Mouse (Mus musculus) stomach, postnatal 0 days (tissue): Measurements from ENCODE around the gene Gm9922. TPM values are rescaled to one million over a fixed set of nuclear protein-coding genes. Genes with fewer than 3 reads are reported as not detected.

Experiments used
- ATAC-seq: fragments of 200-750 bp; cut with Nextera tagmentation; 2 replicates; pipeline ENCODE4 v1.8.0; 2017; ENCODE audit not compliant: low FRiP score, low TSS enrichment
- DNase-seq: peaks from one replicate; pipeline ENCODE4 v3.0.0-alpha.2; 2016; ENCODE audit warnings: low spot score
- H3K27ac ChIP-seq: fragments of 300-500 bp; sonication (generic); replicated peaks from 2 replicates; pipeline ENCODE4 v1.5.1; 2014; ENCODE audit warnings: mild to moderate bottlenecking, control low read depth
- H3K27me3 ChIP-seq: fragments of 300-500 bp; sonication (generic); 2 replicates; pipeline ENCODE4 v1.6.1; 2014; ENCODE audit warnings: low read length; ENCODE audit not compliant: control insufficient read depth, insufficient read depth
- H3K36me3 ChIP-seq: fragments of 300-500 bp; sonication (generic); 2 replicates; pipeline ENCODE4 v1.6.1; 2014; ENCODE audit warnings: low read length, mixed read lengths; ENCODE audit not compliant: control insufficient read depth, insufficient read depth
- H3K4me1 ChIP-seq: fragments of 300-500 bp; sonication (generic); replicated peaks from 2 replicates; pipeline ENCODE4 v1.6.1; 2014; ENCODE audit warnings: antibody characterized with exemption; ENCODE audit not compliant: control insufficient read depth, insufficient read depth
- H3K4me2 ChIP-seq: fragments of 300-500 bp; sonication (generic); replicated peaks from 2 replicates; pipeline ENCODE4 v1.6.1; 2014; ENCODE audit warnings: low read depth, mild to moderate bottlenecking, control low read depth, moderate library complexity
- H3K4me3 ChIP-seq: fragments of 300-500 bp; sonication (generic); 2 replicates; pipeline ENCODE4 v1.5.1; 2014; ENCODE audit warnings: low read depth, low read length, control low read depth
- H3K9ac ChIP-seq: fragments of 300-500 bp; sonication (generic); 2 replicates; pipeline ENCODE4 v1.6.1; 2014; ENCODE audit warnings: mild to moderate bottlenecking, low read length, control low read depth, mixed read lengths
- H3K9me3 ChIP-seq: fragments of 300-500 bp; sonication (generic); 2 replicates; pipeline ENCODE4 v1.6.1; 2016; ENCODE audit warnings: low read length; ENCODE audit not compliant: control insufficient read depth
- CTCF ChIP-seq: IDR thresholded peaks from 2 replicates; pipeline ENCODE4 v1.5.1; 2016; ENCODE audit warnings: antibody characterized with exemption, low read depth, mild to moderate bottlenecking, moderate library complexity
- EP300 ChIP-seq: optimal IDR thresholded peaks from 2 replicates; pipeline ENCODE3; 2016; ENCODE audit warnings: antibody characterized with exemption
- WGBS: fragments of 180-500 bp; shearing (Covaris S2); extraction: QIAGEN DNeasy Blood & Tissue Kit; methylation state at CpG from one replicate; pipeline ENCODE4 v1.1.7; 2014; 5-methylcytosine and 5-hydroxymethylcytosine counted together
- polyA plus RNA-seq: library from polyadenylated mRNA; unstranded; fragments of >200 nt; fragmentation: Nextera tagmentation; extraction: Ambion mirVana; gene quantifications from 2 replicates; pipeline ENCODE4 v1.2.1, GENCODE M21; 2015

Gm9922 gene
- polyA plus RNA-seq, 1 experiment from 2014 or later, result 2.9 TPM

DNA sequence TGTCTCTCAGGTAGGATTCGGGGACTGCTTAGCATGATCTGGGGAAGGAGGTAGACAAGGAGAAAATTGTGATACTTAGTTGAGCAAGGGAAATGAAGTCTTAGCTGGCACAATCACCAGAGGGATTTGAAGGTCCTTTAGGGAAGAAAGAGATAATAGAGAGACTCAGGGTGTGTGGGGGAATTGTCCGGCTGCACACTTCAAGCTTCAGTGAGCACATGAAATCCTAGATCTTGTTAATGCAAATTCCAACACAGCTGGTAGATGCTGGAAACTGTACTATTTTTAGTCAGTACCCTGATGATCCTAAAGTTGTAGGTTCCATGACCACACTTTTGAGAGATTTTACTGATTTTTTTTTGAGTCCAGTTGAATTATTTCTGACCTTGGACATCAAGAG, 15.2 kb downstream of the Gm9922 start:
- WGBS, result 70% methylated on average over 2 of the region's 2 CpGs
- Histone ChIP-seq H3K27me3 (no peaks in the 10 kb centered on the region), H3K4me2 (no peak overlapping the region), H3K4me3 (no peak overlapping the region), H3K9ac (no peak overlapping the region), H3K36me3 (no peaks in the 10 kb centered on the region), H3K27ac (no peak overlapping the region), H3K4me1 (no peaks in the 10 kb centered on the region), H3K9me3 (no peaks in the 10 kb centered on the region)
- no peak for ATAC-seq
- TF ChIP-seq CTCF (no peak), EP300 (no peak)
- DNase-seq, result no peak

DNA sequence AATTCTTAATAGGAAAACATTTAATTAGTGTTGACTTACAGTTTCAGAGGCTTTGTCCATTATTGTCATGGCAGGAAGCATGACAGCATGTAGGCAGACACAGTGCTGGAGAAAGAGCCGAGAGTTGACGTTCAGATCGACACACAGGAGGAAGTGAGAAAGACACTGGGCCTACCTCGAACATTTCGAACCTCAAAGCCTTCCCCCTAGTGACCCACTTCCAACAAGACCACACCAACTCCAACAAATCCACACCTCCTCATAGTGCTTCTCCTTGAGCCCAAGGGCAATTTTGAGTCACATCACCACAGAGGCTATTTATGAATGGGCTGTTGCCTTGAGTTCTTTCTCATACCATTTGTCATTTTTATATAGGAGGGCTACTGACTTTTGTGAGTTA, 22.5 kb downstream of the Gm9922 start:
- H3K4me3 ChIP-seq, result no peak overlapping the region
- WGBS, result 90% methylated on average over 5 of the region's 5 CpGs
- H3K36me3 ChIP-seq, result no peaks in the 10 kb centered on the region
- H3K4me1 ChIP-seq, result no peaks in the 10 kb centered on the region
- ATAC-seq (no peak), DNase-seq (no peak)
- no peak overlapping the region for H3K9ac ChIP-seq
- TF ChIP-seq EP300, result no peak
- TF ChIP-seq CTCF, result no peak
- H3K27me3 ChIP-seq, result no peaks in the 10 kb centered on the region
- no peak overlapping the region for H3K4me2 ChIP-seq
- H3K27ac ChIP-seq, result no peak overlapping the region
- no peaks in the 10 kb centered on the region for H3K9me3 ChIP-seq

DNA sequence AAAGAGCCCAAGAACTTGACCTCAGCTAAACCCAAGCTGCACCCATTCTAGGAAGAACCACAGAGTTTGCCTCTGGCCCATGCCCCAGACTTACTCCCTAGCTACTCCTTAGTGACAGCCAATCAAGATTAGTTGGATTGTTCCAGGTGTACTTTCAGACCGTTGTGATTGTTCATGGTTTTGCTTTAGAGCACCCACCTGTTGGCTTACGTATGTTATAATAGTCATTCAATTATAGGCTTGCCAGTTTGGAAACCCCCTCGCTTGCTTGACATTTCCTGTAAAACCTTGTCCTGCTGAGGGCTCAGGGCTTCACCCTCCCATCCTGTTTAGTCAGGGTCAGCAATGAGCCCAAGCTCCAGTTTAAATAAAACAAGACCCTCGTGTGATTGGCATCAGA, 25.1 kb downstream of the Gm9922 start:
- Histone ChIP-seq H3K4me3 (no peak overlapping the region), H3K9ac (no peak overlapping the region), H3K4me1 (no peaks in the 10 kb centered on the region), H3K36me3 (no peaks in the 10 kb centered on the region), H3K9me3 (no peaks in the 10 kb centered on the region), H3K27ac (no peak overlapping the region), H3K4me2 (no peak overlapping the region), H3K27me3 (no peaks in the 10 kb centered on the region)
- DNase-seq (no peak), ATAC-seq (peak; percentile 40; the same call in 1 of the 2 replicates)
- WGBS, result 69% methylated on average over 4 of the region's 4 CpGs
- TF ChIP-seq EP300 (no peak), CTCF (no peak)

DNA sequence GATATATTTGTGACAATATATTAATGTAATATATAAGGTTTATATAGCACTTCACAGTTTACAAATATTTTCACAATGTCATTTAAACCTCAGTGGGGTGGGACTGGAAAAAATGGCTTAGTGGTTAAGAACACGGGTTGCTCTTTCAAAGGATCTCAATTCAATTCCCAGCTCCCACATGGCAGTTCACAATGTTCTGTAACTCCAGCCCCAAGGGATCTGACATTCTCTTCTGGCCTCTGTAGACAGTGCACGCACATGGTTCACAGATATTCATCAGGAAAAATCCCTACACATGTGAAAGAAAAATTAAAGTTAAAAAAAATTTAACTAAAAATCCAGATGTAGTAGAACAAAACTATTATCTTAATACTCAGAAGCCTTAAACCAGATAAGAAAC, 41.2 kb downstream of the Gm9922 start:
- no peaks in the 10 kb centered on the region for H3K4me1 ChIP-seq
- 86% methylated on average over 2 of the region's 2 CpGs for WGBS
- ATAC-seq, result no peak

DNA sequence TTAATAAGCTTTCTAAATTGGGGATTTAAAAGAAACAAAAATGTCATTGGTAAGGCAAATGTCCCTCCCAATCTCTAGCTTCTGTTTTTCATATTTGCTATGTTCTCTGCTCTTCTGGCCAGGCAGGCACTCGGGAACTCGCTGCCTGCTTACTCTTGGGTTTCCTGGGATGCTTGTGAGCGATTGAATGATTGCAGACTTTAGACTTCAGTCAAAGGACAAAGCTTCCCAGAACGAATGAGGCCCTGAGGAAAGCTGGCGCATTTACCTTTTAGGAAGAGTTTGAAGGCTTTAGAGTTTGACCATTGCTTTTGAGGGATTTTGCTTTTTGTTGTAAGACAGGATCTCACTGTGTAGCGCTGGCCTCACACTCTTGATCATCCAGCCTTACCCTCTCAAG, 41.9 kb downstream of the Gm9922 start:
- H3K4me1 ChIP-seq, result no peaks in the 10 kb centered on the region
- H3K27ac ChIP-seq, result no peak overlapping the region
- no peak for ATAC-seq
- no peak for DNase-seq
- H3K4me2 ChIP-seq, result no peak overlapping the region
- no peaks in the 10 kb centered on the region for H3K9me3 ChIP-seq
- no peaks in the 10 kb centered on the region for H3K36me3 ChIP-seq
- 88% methylated on average over 6 of the region's 6 CpGs for WGBS
- H3K27me3 ChIP-seq, result no peaks in the 10 kb centered on the region
- H3K4me3 ChIP-seq, result no peak overlapping the region
- TF ChIP-seq EP300 (no peak), CTCF (no peak)
- H3K9ac ChIP-seq, result no peak overlapping the region

More for the DNA sequence above, 41.2 kb downstream of the Gm9922 start:
- no peaks in the 10 kb centered on the region for H3K36me3 ChIP-seq
- H3K9me3 ChIP-seq, result no peaks in the 10 kb centered on the region
- H3K27me3 ChIP-seq, result no peaks in the 10 kb centered on the region
- H3K27ac ChIP-seq, result no peak overlapping the region
- no peak for TF ChIP-seq CTCF
- no peak for TF ChIP-seq EP300
- no peak overlapping the region for H3K9ac ChIP-seq
- H3K4me2 ChIP-seq, result no peak overlapping the region
- DNase-seq, result no peak
- no peak overlapping the region for H3K4me3 ChIP-seq

Other genes starting within 250 kb of the Gm9922 start
- gene Tbc1d4, start 120.6 kb downstream of the Gm9922 start, polyA plus RNA-seq, result 3.9 and 4.4 TPM in 2 replicates
- 112 and 113 TPM in 2 replicates for gene Commd6, start 89.1 kb downstream of the Gm9922 start, polyA plus RNA-seq
- 187 and 189 TPM in 2 replicates for gene Uchl3, start 75.8 kb downstream of the Gm9922 start, polyA plus RNA-seq
- 20.4 and 22.9 TPM in 2 replicates for gene Lmo7, start 143 bp upstream of the Gm9922 start, polyA plus RNA-seq